In genomic region chr5:107633651-107634050, GRCm38 (mm10) we compare ENCODE assay signal across 13 mouse cellular contexts.
"Had no signal": no experiment of that assay in that cellular context is flagged by ENCODE, and none has a peak within 500 bp of the region (broad histone marks: within the 10 kb centered on the region; RNA-seq: fewer than 3 reads in every experiment).

No protein-coding gene starts in this region.

- DNase-seq: liver, embryonic 13.5 days; liver, postnatal 0 days; lung, adult 2 months; lung, postnatal 14 days; lung, postnatal 36 days; midbrain, embryonic 14.5 days; right cerebral cortex, adult 18-20 months; right cerebral cortex, postnatal 25 days; right cerebral cortex, postnatal 4 days; spleen, adult 18-20 months; thymus, adult 2 months; thymus, postnatal 25 days; thymus, postnatal 4 days had no signal
